Mouse (Mus musculus) layer of hippocampus, postnatal 10 days (tissue): ENCODE results near the gene Flywch1. TPM values are rescaled to one million over a fixed set of nuclear protein-coding genes. Genes with fewer than 3 reads are reported as not detected.

Experiments
- DNase-seq, 2 experiments: peaks; one replicate each; pipeline ENCODE4 v3.0.0; 2021; ENCODE audit warnings: low spot score in 2 of 2
- total RNA-seq, 2 experiments: library from RNA; stranded (reverse); gene quantifications; 2 replicates each; pipeline ENCODE4 v1.2.3; 2021

Gene Flywch1
- total RNA-seq, 2 experiments from 2014 or later: 121 to 123 TPM

DNA sequence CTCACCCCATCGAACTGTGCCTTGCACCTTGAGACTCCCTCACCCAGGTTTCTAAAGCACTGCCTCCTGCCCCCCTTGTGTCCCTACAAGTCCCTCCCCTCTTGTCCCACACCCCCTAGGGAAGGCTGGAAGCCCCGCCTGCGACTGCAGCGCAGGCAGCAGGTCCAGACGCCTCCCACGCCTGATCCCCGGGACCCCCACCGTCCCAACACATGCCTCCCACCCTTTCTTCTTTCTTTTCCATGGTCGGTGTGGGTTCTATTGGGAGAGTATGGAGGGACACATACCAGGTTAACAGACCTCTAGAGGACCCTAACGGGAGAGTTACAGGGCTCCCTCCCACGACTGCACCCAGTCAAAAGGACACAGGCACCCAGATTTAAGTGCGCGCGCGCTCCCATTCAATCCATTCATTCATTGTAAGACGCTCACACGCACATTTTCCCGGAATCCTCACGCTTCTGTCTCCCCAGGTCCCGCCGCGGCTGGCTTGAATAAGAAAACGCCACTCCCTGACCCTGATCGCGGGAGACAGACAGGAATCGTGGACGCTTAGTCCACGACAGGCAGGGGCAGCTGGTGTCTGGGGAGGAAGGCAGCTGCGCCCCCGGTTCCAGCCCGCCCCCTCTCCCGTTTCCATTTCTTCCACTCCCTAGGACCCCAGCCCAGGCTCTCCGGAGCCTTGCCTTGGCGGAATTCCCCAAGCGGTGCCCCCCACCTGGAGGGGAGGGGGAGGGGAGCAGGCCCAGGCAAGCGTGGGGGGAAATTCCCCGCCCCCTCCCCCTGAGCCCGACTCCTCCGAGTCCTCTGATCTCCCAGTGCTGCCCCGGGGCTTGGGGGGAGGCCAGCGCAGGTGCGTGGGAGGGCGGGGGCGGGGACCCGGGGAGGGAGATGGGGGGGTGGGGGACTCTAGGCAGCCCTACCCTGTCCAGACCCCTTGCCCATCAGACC, 25.8 kb downstream of the Flywch1 start, which contains the start of gene Kremen2:
TSS of gene Kremen2 (minus strand) at position 533 of the 951 bp plus-strand sequence.
- peak in 1 of 2 experiments; percentile 20 for DNase-seq

DNA sequence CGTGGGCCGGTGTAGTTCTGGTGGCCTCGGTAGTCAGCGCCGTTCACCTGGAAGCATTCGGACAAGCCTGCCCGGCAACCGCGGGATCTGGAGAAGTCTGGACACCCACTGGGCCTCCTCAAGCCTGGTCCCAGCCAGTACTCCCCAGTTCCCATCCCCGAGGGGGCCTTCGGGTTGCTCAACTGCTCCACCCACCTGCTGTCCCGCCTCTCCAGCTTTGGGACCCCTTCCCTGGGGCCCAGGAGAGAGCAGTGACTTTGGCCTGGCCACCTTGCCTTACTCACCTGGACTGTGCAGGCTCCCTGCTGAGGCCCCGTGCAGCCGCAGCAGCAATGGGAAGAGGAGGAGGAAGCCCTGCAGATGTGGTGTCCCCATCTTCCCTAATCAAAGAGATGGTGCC, 26.8 kb downstream of the Flywch1 start:
- DNase-seq: no peak

DNA sequence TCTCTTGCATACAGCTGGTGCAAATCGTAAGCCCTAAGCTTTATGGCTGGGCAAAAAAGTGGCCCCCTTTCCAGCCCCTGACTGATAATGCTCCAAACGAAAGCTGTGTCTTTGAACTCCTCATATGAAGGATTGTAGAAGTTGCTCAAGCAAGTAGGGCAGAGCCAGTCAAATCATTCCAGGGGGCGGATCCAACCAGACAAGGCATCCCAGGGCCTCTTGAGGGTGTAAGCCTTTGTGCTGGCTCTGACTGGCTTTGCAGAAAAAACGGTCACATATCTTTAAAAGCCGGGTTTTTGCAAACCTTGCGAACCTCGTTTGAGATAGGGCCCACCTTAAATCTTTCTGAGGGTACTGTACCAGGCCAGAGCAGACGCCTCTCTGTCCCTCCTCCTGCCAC, 27.3 kb downstream of the Flywch1 start:
- DNase-seq: no peak

DNA sequence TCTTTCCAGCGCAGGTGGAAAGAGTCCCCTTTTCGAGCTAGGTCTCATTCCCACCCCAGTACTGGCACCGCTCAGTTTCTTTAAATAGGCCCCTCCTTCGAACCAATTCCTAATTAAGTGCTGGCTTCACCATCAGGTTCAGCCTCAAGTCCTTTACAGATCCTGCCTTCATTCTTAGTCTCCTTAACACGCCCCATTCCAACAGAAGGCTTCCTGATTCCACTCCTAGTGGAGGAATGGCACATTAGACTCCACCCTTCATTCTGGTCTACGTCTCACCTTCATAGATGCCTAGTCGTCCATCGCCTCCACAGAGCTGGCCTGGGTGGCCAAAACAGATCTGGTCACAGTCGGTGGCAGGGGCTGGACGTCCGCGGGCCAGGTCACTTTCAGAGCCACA, 28.5 kb downstream of the Flywch1 start:
- DNase-seq: no peak

DNA sequence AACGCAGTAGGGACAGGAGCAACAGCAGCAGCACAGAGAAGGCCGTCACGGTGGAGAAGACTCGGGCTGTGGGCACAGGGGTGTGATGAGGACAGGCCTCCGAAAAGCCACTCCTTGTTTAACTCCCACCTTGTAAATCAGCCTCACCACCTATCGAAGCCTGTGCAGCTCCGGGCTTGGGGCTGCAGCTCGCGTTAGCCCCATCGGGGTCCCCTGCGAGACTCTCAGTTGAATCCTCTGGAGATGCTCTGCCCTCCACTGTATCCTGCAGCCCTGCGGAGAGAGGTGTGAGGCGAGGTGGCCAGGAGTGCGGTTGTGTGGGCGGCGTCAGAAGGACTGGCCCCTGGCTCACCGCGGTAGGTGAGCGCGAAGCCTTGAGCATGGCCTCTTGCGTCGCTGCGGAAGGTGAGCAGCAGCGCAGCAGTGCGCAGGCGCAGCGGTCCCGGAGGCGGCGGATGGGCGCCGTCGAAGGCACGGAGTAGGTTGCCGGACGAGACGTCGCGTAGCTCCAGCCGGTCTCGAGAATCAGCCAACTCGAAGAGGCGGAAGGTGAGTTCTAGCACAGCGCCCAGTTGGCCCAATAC, 29.1 kb downstream of the Flywch1 start:
- DNase-seq: peak in 1 of 2 experiments; percentile 37

DNA sequence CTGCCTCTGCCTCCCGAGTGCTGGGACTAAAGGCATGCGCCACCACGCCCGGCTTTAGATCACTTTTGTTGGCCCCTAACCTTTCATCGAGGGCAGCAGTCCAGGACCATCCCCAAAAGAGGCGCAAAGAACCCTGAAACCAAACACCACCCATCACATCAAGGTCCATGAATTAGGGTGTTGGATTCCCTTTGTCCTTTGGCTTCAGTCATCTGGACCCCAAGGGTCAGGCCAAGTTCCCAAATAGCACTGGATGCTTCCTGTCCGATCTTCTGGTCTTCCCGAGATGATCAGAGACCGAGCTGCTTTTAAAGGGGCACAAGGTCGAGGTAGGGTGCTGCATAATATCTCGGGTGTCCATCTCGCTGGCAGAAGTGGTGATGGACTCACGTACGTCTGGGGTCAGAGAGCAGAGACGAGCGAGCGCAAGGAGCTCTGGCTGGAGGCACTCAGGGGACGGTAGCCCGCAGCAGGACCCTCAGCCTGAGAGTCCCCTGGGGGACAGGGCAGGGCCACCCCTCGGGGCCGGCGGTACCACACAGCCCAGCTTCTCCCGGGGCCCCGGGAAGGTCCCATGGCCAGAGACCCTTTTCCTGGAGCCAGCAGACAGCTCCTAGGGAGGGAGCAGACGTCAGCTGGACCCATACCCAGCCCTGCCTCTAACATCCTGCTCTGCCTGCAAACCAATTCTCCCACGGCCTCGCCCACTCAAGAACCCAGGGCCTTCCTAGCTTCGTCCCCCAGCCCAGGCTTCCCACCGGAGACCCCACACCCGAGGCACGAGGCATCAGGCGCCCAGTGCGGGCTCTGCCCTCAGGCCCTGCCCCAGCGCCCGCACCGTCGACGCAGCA, 29.8 kb downstream of the Flywch1 start:
- no peak for DNase-seq

DNA sequence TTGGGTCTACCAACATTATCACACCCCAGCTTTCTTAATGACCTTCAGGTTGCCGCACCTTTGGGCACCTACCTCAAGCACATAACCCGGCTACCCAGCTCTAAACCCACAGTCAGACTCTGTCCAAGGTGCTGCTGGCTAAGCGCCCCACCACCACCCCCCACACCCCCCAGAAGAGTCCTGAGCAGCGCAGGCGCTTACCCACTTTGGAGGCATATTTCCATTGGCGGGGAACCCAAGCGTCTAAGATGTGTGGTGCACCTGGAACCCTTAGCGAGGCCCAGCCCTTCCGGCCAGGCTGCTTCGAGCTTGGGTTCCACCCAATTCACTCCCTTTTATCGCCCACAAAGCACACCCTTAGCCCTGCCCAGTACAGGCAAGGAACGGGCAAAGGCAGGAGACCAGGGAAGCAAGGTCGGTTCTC, 30.8 kb downstream of the Flywch1 start, which contains the start of gene Paqr4:
TSS of gene Paqr4 (minus strand) at position 270 of the 424 bp plus-strand sequence.
- DNase-seq: peak in 1 of 2 experiments; percentile 22

DNA sequence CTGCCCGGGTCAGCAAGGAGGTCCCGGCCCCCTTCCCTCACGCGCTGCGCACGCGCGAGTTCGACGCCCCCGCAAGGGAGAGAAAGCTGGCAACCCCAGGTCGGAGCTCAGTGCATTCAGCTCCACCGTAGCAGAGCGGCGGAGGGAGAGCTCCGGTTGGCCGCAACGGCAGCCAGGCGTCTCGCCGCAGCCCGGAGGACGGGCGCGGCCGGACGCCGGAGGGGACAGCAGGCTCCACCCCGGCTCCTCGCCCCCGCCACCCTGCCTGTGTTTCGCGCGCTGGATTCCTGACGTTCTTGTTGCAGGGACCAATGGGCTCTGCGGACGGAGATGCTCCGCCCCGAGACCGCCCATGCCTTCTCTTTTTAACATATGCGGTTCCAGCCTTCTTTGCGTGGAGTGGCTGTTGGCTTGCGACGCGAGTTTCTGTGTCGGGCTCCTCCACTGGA, 31.2 kb downstream of the Flywch1 start:
- DNase-seq: peak; percentile 85 to 90

DNA sequence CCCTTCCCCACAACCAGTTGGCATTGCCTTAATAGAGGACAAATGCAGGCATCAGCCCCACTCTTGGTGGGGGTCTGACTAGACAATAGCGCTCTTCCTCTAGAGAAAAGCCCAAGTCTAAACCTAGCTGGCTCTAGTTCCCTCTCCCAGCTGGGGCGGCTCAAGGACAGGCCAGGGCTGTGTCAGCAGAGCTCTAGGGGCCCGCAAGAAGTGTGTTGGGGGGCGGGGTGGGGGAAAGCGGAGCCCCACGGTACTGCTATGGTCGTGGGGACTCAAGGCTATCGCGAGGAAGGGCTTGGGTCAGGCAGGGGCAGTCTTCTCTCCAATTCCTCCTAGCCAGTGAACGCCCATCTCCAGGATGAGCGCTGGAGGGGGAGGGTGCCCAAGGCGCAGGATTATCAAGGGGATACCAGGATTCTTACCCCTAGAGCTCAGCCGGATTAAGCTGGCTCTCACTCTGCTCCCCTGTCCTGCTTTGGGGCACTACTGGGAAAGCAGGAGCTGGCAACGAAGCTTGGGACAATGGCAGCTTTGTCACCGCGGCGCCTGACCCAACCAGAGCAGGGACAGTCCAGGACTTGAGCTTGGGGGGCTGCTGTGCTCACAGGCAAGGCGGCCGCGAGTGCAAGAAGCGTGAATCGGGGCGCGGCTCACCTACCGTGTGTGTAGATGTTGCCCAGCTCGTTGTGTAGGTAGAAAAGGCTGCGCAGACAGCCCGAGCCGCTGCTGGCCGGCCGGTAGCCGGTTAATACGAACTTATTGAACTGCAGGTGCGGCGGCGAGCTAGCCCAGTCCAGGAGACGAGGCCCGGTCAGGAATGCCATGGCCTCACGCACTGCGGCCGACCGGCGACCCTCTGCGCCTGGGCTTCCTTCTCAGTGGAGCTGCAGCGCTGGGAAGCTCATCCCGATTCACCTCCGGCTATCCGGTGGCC, 31.9 kb downstream of the Flywch1 start:
- peak; percentile 44 to 57 for DNase-seq

DNA sequence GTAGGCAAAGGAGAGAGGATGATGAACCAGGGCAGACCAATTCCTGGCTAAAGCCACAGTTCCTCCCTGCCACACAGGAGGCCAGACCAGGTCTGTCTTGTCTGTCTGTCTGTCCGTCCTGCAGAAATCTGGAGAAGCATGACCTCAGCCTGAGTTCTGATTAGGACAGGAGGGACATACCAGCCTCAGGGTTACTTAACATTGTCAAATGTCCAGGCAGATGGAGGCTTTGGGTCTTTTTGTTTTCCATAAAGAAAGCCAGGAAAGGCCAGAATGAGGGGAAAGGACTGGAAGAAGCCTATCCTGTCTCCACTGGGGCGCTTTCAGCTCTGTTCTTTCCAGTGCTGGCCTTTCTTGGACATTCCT, 32.6 kb downstream of the Flywch1 start:
- DNase-seq: no peak

DNA sequence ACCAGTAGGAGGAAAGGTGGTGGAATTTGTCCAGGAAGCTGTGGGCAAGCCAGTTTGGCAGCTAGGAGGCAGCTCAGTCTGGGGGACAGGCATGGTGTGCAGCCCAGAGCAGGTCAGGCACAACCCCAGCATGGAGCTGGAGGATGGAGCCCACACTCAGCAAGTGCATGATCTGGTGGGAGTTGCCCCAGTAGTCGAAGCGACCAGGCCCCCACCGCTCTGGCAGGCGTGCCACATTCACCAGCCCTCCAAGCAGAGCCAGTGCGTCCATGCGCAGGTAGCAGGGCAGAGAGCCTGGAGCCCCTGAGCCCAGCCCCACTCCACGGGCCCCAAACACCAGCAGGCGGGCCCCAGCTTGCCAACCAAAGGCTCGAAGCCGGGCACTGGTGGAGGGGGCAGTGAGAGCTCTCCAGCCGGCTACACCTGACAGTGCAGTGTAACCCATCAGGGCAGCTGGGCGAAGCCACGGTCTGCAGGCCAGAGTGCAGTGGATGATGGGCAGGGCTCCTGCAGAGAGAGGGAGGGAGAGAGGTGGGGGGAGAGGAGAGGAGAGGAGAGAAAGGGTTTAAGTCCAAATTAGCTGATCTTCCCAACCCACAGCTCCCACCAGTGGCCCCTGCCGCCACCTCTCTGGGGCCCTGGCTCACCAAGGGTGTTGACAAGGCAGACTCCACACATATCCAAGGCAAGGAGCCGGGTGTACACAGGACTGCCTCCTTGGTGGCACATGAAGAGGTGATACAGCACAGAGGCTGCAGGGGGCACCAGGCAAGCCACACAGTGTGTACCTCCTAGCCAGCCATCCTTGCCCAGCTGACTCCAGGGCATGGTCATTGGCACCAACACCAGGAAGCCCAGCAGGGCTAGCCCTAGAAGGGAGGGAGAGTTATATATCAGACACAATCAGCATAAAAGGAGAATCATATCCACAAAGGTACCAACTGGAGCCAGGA, 33.6 kb downstream of the Flywch1 start:
- peak in 1 of 2 experiments; percentile 43 for DNase-seq

DNA sequence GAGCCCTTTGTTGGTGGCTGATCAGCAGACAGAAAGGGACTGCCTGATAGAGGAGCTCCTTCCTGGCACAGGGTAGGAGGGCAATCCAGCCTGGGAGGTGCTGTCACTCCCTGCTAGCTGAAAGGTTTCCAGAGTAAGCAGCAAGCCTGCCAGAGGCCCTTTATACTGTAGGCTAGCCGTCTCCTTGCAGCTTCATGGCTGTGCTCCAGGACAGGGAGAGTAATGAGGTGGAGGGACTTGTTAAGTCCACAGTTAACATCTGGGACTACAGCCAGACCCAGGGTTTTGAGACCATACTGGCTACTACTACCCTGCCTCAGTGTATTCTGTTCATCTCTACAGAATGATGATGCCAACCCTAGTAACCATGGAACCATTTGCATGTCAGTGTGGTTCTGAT, 37.1 kb downstream of the Flywch1 start:
- DNase-seq: peak in 1 of 2 experiments; percentile 51

DNA sequence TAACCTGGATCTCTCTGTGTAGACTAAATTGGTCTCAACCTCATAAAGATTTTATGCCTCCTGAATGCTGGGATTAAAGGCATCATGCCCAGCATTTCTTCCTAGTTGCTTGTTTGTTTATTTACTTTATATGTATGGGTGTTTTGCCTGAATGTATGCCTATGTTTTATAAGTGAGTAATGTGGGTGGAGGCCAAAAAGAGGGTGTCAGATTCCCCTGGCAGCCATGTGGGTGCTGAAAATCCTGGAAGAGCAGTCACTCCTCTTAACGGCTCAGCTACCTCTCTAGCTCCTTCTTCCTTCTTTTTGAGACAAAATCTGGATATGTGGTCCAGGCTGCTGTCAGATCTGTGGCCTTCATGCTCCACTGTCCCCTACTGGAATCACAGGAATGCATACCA, 41.0 kb downstream of the Flywch1 start:
- DNase-seq: no peak

DNA sequence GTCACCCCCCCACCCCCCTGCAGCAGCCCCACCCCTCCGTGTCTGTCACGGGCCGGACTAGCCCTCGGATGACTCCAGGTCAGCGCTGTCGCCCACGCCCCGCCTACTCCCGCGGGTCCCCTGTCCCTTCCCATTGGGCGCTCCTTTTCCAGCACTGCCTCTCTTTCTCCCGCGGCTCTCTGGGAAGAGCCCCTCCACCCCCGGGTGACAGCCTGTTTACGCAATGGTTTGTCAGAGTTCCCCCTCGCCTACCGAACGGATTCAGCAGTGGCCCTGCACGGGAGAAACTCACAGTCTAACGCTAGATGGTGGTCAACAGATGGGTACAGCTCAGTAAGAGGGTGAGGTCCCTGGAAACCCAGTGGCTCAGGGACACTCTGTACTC, 44.7 kb downstream of the Flywch1 start:
- peak; percentile 63 to 70 for DNase-seq

DNA sequence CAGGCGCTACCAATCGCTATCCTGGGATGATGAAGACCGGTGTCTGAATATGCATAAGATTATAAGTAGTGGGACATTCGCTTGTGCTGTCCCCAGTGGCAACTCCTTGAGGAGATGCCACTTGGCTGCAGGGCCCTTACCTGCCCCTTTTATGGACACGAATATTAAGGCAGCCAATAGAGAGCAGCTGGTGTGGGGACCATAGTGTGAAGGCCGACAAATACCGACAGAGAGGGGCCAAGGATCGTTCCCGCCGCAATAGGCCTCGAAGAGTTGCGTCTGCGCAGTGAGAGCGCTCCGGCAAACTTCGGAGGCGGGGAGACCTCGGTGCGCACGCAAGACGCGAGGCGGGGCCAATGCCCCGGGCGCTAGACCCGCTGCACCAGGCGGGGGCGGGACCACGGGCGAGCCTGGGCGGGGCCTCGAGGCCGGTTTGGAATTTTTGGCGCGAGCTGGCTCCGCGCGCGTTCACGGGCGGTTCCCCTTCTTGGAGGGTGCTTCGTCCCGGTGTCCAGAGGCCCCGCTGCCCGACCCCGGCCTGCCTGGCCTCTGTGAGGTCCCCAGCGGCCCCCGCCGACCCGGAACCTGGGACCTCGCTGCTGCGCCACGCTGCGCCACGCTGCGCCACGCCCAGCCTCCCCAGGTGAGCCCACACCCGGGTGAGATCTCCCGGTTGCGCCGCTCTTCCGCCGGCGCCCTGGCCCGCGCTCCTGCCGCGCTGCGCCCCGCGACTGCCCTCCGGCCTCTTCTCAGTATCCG, 45.2 kb downstream of the Flywch1 start, which contains the start of gene Pkmyt1:
TSS of gene Pkmyt1 (plus strand) at position 338 of the 759 bp plus-strand sequence.
- DNase-seq: peak; percentile 92 to 95

DNA sequence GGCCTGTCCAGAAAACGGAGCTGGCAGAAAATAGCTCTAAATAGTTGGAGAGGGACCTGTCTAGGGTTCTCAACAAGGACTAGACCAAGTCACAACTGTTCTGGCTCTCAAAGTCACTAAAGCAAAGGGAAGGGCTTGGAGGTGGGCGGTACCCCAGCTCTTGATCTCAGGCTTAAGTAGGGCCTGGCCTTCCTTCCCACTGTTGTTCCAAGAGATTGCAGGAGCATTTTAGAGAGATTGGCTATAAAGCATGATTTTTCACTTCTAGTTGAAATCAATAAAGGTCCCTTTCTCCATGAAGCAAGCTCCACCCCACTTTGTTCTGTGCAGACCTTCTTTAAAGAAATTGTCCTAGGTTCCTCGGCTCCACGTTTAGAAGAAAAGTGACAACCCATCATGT, 45.9 kb downstream of the Flywch1 start:
- no peak for DNase-seq

DNA sequence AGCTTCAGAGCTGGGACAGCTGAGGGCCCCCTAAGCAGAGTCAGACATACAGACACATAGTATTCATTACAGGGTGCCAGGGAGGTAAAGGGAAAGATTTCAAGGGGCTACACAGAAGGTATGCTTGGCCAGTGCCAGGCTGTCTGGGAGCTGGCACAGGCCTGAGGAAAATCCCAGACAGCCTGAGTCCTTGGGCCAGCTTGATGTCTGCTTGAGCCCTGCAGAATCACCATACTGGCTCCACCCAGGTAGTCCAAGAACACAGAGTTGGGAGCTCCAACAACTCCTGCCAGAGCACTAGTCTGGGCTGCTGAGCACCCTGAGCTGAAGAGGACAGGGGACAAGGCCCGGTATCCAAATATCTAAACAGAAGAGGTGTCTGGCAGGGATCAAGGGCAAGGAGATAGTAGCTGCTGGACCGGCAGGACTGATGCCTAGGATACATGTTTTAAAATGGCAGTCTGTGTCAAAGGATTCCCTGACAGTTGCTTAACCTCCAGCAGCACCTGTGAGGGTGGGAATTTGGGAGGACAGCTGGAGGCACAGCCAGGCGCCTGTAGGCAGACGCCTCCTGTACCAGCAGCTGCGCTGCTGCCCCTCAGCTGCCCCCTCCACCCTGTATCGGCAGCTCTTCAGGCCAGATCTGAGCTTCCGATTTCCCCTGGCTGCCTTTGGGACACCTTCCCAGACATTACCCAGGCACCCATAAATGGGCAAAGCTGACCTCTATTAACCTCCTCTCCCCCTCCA, 48.9 kb downstream of the Flywch1 start, which contains the start of gene 1520401A03Rik:
TSS of gene 1520401A03Rik (minus strand) at position 408 of the 750 bp plus-strand sequence.
- DNase-seq: no peak
